Mouse (Mus musculus): ENCODE measurements around the gene Elovl2. TPM values are rescaled to one million over a fixed set of nuclear protein-coding genes. Genes with fewer than 3 reads are reported as not detected.

Gene Elovl2
- polyA plus RNA-seq, 1 experiment = 132 TPM

GRCm38 (mm10) chr13:41145433-41145970 is 74.7 kb downstream of the Elovl2 start:
- H3K36me3 ChIP-seq (ENCODE audit: control insufficient read depth, insufficient read depth, low read length) = no peaks in the 10 kb centered on the region
- no peaks in the 10 kb centered on the region for H3K27me3 ChIP-seq (ENCODE audit: control insufficient read depth, insufficient read depth, low read length)
- H3K4me3 ChIP-seq (ENCODE audit: control insufficient read depth, low read depth, low read length) = no peak overlapping the region
- no peak for TF ChIP-seq CTCF (IDR thresholded peaks at IDR 0.05; ENCODE audit: control insufficient read depth, insufficient read depth, insufficient replicate concordance, low read depth, low read length)
- no peak for TF ChIP-seq POLR2A (IDR thresholded peaks at IDR 0.05; ENCODE audit: control insufficient read depth, low read depth, low read length)
- no peaks in the 10 kb centered on the region; the same call in 1 of the 2 replicates for H3K4me1 ChIP-seq (ENCODE audit: control insufficient read depth, insufficient read depth, low read length)
- H3K27ac ChIP-seq (ENCODE audit: control insufficient read depth, insufficient read depth, low read depth, low read length) = no peak overlapping the region

GRCm38 (mm10) chr13:41134901-41135300 is 85.3 kb downstream of the Elovl2 start:
- H3K36me3 ChIP-seq (ENCODE audit: control insufficient read depth, insufficient read depth, low read length) = no peaks in the 10 kb centered on the region
- H3K4me3 ChIP-seq (ENCODE audit: control insufficient read depth, low read depth, low read length) = no peak overlapping the region
- TF ChIP-seq CTCF (IDR thresholded peaks at IDR 0.05; ENCODE audit: control insufficient read depth, insufficient read depth, insufficient replicate concordance, low read depth, low read length) (peak; percentile 75; the same call in 1 of the 2 replicates), POLR2A (IDR thresholded peaks at IDR 0.05; ENCODE audit: control insufficient read depth, low read depth, low read length) (no peak)
- H3K4me1 ChIP-seq (ENCODE audit: control insufficient read depth, insufficient read depth, low read length) = no peaks in the 10 kb centered on the region
- no peaks in the 10 kb centered on the region for H3K27me3 ChIP-seq (ENCODE audit: control insufficient read depth, insufficient read depth, low read length)
- H3K27ac ChIP-seq (ENCODE audit: control insufficient read depth, insufficient read depth, low read depth, low read length) = no peak overlapping the region

Other genes starting within 250 kb of the Elovl2 start
- 25.5 and 28.6 TPM in 2 replicates for gene Pak1ip1, start 219.4 kb downstream of the Elovl2 start, polyA plus RNA-seq (2012; rRNA removed)
- gene Tmem14c, start 204.1 kb downstream of the Elovl2 start, polyA plus RNA-seq (2012; rRNA removed) = 19.0 and 19.1 TPM in 2 replicates
- 98.5 and 99.6 TPM in 2 replicates for gene Mak, start 140.7 kb downstream of the Elovl2 start, polyA plus RNA-seq (2012; rRNA removed)
- 0.04 TPM in 1 of 2 replicates, not detected in the other for gene Gcm2, start 109.4 kb downstream of the Elovl2 start, polyA plus RNA-seq (2012; rRNA removed)
- gene Sycp2l, start 106.1 kb downstream of the Elovl2 start, polyA plus RNA-seq (2012; rRNA removed) = 0.11 and 0.23 TPM in 2 replicates
- 14.3 and 16.2 TPM in 2 replicates for gene Smim13, start 29.4 kb upstream of the Elovl2 start, polyA plus RNA-seq (2012; rRNA removed)
- gene Gm17364, start 53.6 kb upstream of the Elovl2 start, polyA plus RNA-seq (2012; rRNA removed) = not detected in 2 replicates